ENCODE assay signal across 8 mouse cellular contexts in genomic region chr2:75423872-75424271, GRCm38 (mm10).
DNase-seq lines count a peak whose midpoint lies in the region; ATAC-seq and TF ChIP-seq lines count a peak whose summit lies in the region.

No protein-coding gene starts in this region.

- no peaks in the 10 kb centered on the region for H3K27me3 ChIP-seq in kidney, embryonic 14.5 days (ENCODE audit: control insufficient read depth, insufficient read depth, low read length)
- no peaks in the 10 kb centered on the region for H3K27me3 ChIP-seq in forebrain, postnatal 0 days (ENCODE audit: insufficient read depth, low read length)

- TF ChIP-seq CTCF in forebrain, postnatal 0 days (IDR thresholded peaks at IDR 0.05; ENCODE audit: low read depth) = no peak

- H3K4me2 ChIP-seq in kidney, embryonic 14.5 days (replicated peaks; ENCODE audit: low read depth, low read length) = peak overlapping the region; percentile 9; the same call in 1 of the 2 replicates
- H3K4me2 ChIP-seq in forebrain, postnatal 0 days (ENCODE audit: low read depth) = peak overlapping the region; percentile 23; the same call in 1 of the 2 replicates

- H3K4me1 ChIP-seq in kidney, embryonic 14.5 days (ENCODE audit: control insufficient read depth, insufficient read depth, low read length) = peaks cover 10% of the 10 kb centered on the region; the same call in 1 of the 2 replicates
- peaks cover 11% of the 10 kb centered on the region; the same call in 1 of the 2 replicates for H3K4me1 ChIP-seq in forebrain, postnatal 0 days (ENCODE audit: insufficient read depth)

- no peak overlapping the region for H3K9ac ChIP-seq in kidney, embryonic 14.5 days (ENCODE audit: low read depth, low read length)
- H3K9ac ChIP-seq in forebrain, postnatal 0 days = no peak overlapping the region

- 0 out of 2 replicates have a peak, but pooled peaks have one; percentile 43 for ATAC-seq in kidney, embryonic 14.5 days (ENCODE audit: low FRiP score, low TSS enrichment)
- ATAC-seq in forebrain, postnatal 0 days = no peak; the same call in 1 of the 2 replicates
- no peak for ATAC-seq in CD4-positive, CD25-positive, alpha-beta regulatory T cell, adult 4 months

- 7% methylated on average over 5 of the region's 5 CpGs for WGBS in kidney, embryonic 14.5 days
- WGBS in forebrain, postnatal 0 days = 19% methylated on average over 5 of the region's 5 CpGs

- H3K36me3 ChIP-seq in kidney, embryonic 14.5 days (ENCODE audit: control insufficient read depth, insufficient read depth, low read length) = no peaks in the 10 kb centered on the region
- H3K36me3 ChIP-seq in forebrain, postnatal 0 days (ENCODE audit: insufficient read depth) = no peaks in the 10 kb centered on the region

- no peak overlapping the region for H3K4me3 ChIP-seq in kidney, embryonic 14.5 days (ENCODE audit: low read length)
- no peak overlapping the region for H3K4me3 ChIP-seq in forebrain, postnatal 0 days (ENCODE audit: low read depth, low read length)

- no peak for DNase-seq in kidney, postnatal 25 days
- DNase-seq in forebrain, postnatal 0 days = peak; percentile 25
- peak; percentile 63 for DNase-seq in mesoderm, embryonic 11.5 days (ENCODE audit: low read depth, low spot score)
- peak; percentile 51 for DNase-seq in retina, embryonic 14.5 days (ENCODE audit: low spot score)
- no peak for DNase-seq in spleen, postnatal 10 days (ENCODE audit: low spot score in 2 of 2)
- no peak for DNase-seq in urinary bladder, postnatal 4 days (ENCODE audit: low spot score in 2 of 2)

- no peak overlapping the region for H3K27ac ChIP-seq in kidney, embryonic 14.5 days (ENCODE audit: low read depth, low read length)
- no peak overlapping the region for H3K27ac ChIP-seq in forebrain, postnatal 0 days (ENCODE audit: low read depth, low read length)

- H3K9me3 ChIP-seq in kidney, embryonic 14.5 days (ENCODE audit: control insufficient read depth, low read length) = no peaks in the 10 kb centered on the region
- no peaks in the 10 kb centered on the region for H3K9me3 ChIP-seq in forebrain, postnatal 0 days (ENCODE audit: low read length)

Comparison
In these comparisons a context has a peak if more than half of its experiments do, and no peak if none do; other contexts are left out.
1. DNase-seq: peak in forebrain, postnatal 0 days (single experiment), mesoderm, embryonic 11.5 days (single experiment) and retina, embryonic 14.5 days (single experiment); none in kidney, postnatal 25 days (0 of 2), spleen, postnatal 10 days (0 of 2) and urinary bladder, postnatal 4 days (0 of 2).